Mouse (Mus musculus) liver, adult 2 months (tissue): ENCODE measurements at regions not wholly inside any gene's neighbourhood (a gene's known extent, or its start where the extent isn't known, plus 50 kb on each side); places are given as distances from the start of the nearest gene placed in this dataset.

Experiments
- DNase-seq: peaks from one replicate; pipeline ENCODE4 v3.0.0-alpha.2; 2011; ENCODE audit warnings: low read depth, low spot score; ENCODE audit errors: extremely low read depth
- H3K27ac ChIP-seq: fragments of 200-500 bp; replicated peaks from 2 replicates; pipeline ENCODE4 v1.5.1; 2012; ENCODE audit warnings: low read depth, mild to moderate bottlenecking, control low read depth, inconsistent platforms, low read length; ENCODE audit not compliant: insufficient read depth
- H3K27me3 ChIP-seq: fragments of 200-500 bp; 2 replicates; pipeline ENCODE4 v1.6.1; 2012; ENCODE audit warnings: mild to moderate bottlenecking, moderate library complexity, low read length, inconsistent platforms; ENCODE audit not compliant: control insufficient read depth, insufficient read depth
- H3K36me3 ChIP-seq: fragments of 200-500 bp; 2 replicates; pipeline ENCODE4 v1.6.1; 2012; ENCODE audit warnings: low read length, inconsistent platforms; ENCODE audit not compliant: control insufficient read depth, insufficient read depth
- H3K4me1 ChIP-seq: fragments of 200-500 bp; 2 replicates; pipeline ENCODE4 v1.6.1; 2011; ENCODE audit warnings: low read length; ENCODE audit not compliant: control insufficient read depth, insufficient read depth
- H3K4me3 ChIP-seq: fragments of 200-500 bp; 2 replicates; pipeline ENCODE4 v1.5.1; 2011; ENCODE audit warnings: low read depth, mild to moderate bottlenecking, control low read depth, low read length, moderate library complexity; ENCODE audit not compliant: insufficient read depth
- H3K79me2 ChIP-seq: fragments of 200-500 bp; 2 replicates; pipeline ENCODE4 v1.6.1; 2012; ENCODE audit warnings: inconsistent platforms, mild to moderate bottlenecking, low read length, moderate library complexity; ENCODE audit not compliant: control insufficient read depth, insufficient read depth
- H3K9ac ChIP-seq: fragments of 200-500 bp; 2 replicates; pipeline ENCODE4 v1.6.1; 2012; ENCODE audit warnings: low read depth, mild to moderate bottlenecking, control low read depth, inconsistent platforms, low read length
- CTCF ChIP-seq: fragments of 200-500 bp; IDR thresholded peaks from 2 replicates; pipeline ENCODE4 v1.5.1; 2011; ENCODE audit warnings: low read depth, low read length, control low read depth
- POLR2A ChIP-seq: fragments of 200-500 bp; IDR thresholded peaks from 2 replicates; pipeline ENCODE4 v1.6.1; 2011; ENCODE audit warnings: low read length, control low read depth; ENCODE audit not compliant: insufficient read depth; ENCODE audit errors: extremely low read depth
- WGBS: fragments of 180-500 bp; shearing (Covaris S2); methylation state at CpG from one replicate; pipeline ENCODE4 v1.1.7; 2018; 5-methylcytosine and 5-hydroxymethylcytosine counted together

- no peaks in the 10 kb centered on the region for H3K36me3 ChIP-seq
- no peaks in the 10 kb centered on the region for H3K4me1 ChIP-seq
- no peak overlapping the region for H3K4me3 ChIP-seq
- no peaks in the 10 kb centered on the region for H3K79me2 ChIP-seq
- H3K27ac ChIP-seq = no peak overlapping the region
- no peak for DNase-seq
- no peak for TF ChIP-seq CTCF
- TF ChIP-seq POLR2A = no peak
- H3K9ac ChIP-seq = no peak overlapping the region
- H3K27me3 ChIP-seq = no peaks in the 10 kb centered on the region
- 92% methylated on average over 3 of the region's 3 CpGs for WGBS
These were observed 451.4 kb downstream of the Mdfic start for GRCm38 (mm10) chr6:16171871-16172270.

DNA sequence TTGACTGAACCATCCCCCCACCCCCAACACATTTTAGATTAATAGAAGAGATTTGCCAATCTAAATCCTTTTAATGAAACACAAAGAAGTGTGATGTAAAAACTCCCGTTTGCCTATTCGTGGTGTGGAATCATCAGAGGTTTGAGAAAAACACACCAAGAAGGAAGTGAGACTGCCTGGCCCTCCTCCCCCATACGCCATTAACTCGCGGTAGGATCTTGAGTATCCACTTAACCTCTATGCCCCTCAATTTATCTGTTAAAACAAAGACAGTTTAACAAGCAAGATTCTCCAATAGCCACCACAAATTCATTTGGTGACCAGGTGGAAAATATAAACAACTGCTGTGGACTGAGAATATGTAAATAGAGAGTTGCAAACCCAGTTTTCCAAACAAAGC, 456.9 kb downstream of the Mdfic start:
- 51% methylated on average over 5 of the region's 5 CpGs for WGBS
- no peak overlapping the region for H3K4me3 ChIP-seq
- H3K27me3 ChIP-seq = no peaks in the 10 kb centered on the region
- H3K79me2 ChIP-seq = no peaks in the 10 kb centered on the region
- no peak overlapping the region for H3K27ac ChIP-seq
- no peaks in the 10 kb centered on the region for H3K4me1 ChIP-seq
- TF ChIP-seq POLR2A = no peak
- no peak for TF ChIP-seq CTCF
- H3K36me3 ChIP-seq = no peaks in the 10 kb centered on the region
- no peak for DNase-seq
- H3K9ac ChIP-seq = no peak overlapping the region

DNA sequence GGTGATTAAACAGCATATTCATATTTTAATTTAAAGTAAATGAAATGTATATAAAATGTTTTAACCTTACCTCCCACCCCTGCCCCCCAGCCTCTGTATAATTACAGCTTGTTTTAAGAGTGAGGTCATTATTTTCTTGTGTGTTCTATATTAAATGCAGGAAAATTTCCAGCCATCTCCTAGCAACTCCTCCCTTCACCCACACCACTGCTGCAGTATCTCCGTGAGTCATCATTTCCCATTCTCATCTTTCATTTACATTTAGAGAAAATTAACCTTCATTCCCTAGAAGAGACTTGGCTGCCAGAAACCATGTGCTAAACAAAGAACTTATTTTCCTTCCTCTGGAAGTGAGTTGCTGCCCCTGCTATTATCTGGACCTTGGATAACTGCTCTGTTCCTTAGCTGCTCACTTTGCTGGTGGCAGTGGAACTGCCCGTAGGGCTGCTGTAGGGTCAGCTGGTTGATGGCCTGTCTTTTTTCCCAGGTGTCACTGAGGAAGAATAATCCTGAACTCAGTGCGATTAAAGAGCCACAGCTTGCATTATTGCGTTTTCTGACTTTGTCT, 467.6 kb downstream of the Mdfic start:
- H3K36me3 ChIP-seq = no peaks in the 10 kb centered on the region
- no peak for DNase-seq
- TF ChIP-seq POLR2A (no peak), CTCF (no peak)
- no peak overlapping the region for H3K4me3 ChIP-seq
- H3K4me1 ChIP-seq = no peaks in the 10 kb centered on the region
- H3K27ac ChIP-seq = no peak overlapping the region
- WGBS = 69% methylated on average over 4 of the region's 4 CpGs
- H3K27me3 ChIP-seq = no peaks in the 10 kb centered on the region
- H3K9ac ChIP-seq = no peak overlapping the region
- H3K79me2 ChIP-seq = no peaks in the 10 kb centered on the region

- Histone ChIP-seq H3K9ac (no peak overlapping the region), H3K4me3 (no peak overlapping the region), H3K27ac (no peak overlapping the region), H3K36me3 (no peaks in the 10 kb centered on the region), H3K4me1 (no peaks in the 10 kb centered on the region), H3K79me2 (no peaks in the 10 kb centered on the region), H3K27me3 (no peaks in the 10 kb centered on the region)
- DNase-seq = no peak
- TF ChIP-seq CTCF (no peak), POLR2A (no peak)
- 79% methylated on average over 5 of the region's 5 CpGs for WGBS
These were observed 492.5 kb downstream of the Mdfic start for GRCm38 (mm10) chr6:16212975-16213374.

DNA sequence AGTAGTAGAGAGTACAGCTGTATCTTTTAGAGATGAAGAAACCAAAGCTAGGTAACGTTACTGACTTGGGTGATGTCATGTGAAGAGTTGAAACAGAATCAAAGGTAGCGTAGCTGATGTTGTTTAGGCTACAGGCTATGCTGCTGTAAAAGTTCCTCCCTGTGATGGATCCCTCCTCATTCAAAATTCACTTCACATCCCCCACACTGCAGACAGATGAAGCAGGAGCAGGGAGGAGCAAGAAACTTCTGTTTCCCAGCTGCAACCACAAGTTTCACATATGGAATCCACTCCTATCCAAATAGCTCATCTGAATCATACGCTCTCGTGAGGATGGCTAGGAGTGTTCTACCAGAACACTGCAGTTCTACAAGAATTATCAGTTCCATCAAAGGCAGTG, 493.2 kb downstream of the Mdfic start:
- no peak overlapping the region for H3K9ac ChIP-seq
- H3K27ac ChIP-seq = no peak overlapping the region
- H3K4me3 ChIP-seq = no peak overlapping the region
- no peaks in the 10 kb centered on the region for H3K27me3 ChIP-seq
- no peaks in the 10 kb centered on the region for H3K79me2 ChIP-seq
- WGBS = 88% methylated on average over 4 of the region's 4 CpGs
- H3K4me1 ChIP-seq = no peaks in the 10 kb centered on the region
- no peak for DNase-seq
- no peaks in the 10 kb centered on the region for H3K36me3 ChIP-seq
- TF ChIP-seq POLR2A (no peak), CTCF (no peak)

- no peaks in the 10 kb centered on the region for H3K27me3 ChIP-seq
- 26% methylated on average over 3 of the region's 3 CpGs for WGBS
- no peaks in the 10 kb centered on the region for H3K36me3 ChIP-seq
- H3K27ac ChIP-seq = no peak overlapping the region
- H3K4me3 ChIP-seq = no peak overlapping the region
- DNase-seq = peak; percentile 47
- no peak overlapping the region for H3K9ac ChIP-seq
- H3K4me1 ChIP-seq = no peaks in the 10 kb centered on the region
- TF ChIP-seq POLR2A (no peak), CTCF (peak; percentile 39)
- no peaks in the 10 kb centered on the region for H3K79me2 ChIP-seq
These were observed 500.7 kb downstream of the Mdfic start for GRCm38 (mm10) chr6:16221002-16221627.
